Mouse (Mus musculus) testis, adult 2 months (tissue): ENCODE measurements at regions not wholly inside any gene's neighbourhood (a gene's known extent, or its start where the extent isn't known, plus 50 kb on each side); places are given as distances from the start of the nearest gene placed in this dataset.

Experiments
- CTCF ChIP-seq: fragments of 200-500 bp; IDR thresholded peaks from 2 replicates; pipeline ENCODE4 v1.5.1; 2012; ENCODE audit warnings: low read depth, mild to moderate bottlenecking, inconsistent platforms, low read length, moderate library complexity; ENCODE audit not compliant: control insufficient read depth, insufficient read depth, insufficient replicate concordance
- POLR2A ChIP-seq: fragments of 200-500 bp; IDR thresholded peaks from 2 replicates; pipeline ENCODE4 v1.6.1; 2012; ENCODE audit warnings: low read depth, mild to moderate bottlenecking, inconsistent platforms, low read length, moderate library complexity; ENCODE audit not compliant: control insufficient read depth

DNA sequence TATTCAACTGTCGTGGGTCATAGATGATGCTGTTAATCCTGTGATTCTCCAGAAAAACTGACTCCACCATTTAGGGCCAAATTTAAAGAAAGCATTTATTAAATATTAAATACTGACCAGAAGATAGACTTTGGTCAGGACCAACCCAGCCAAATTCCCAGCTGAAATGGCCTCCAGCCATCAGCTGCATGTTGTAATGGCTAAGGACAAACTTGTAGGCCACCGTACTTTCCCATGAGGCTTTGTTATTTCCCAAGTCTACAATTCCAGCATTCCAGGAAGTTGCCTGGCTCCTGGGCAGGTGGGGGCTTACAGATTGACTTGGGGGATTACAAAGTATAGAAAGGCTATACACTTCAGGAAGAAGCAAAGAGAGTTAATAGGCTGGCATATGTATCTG, 272.5 kb upstream of the Fn1 start:
- TF ChIP-seq CTCF (no peak), POLR2A (no peak)
